Mouse (Mus musculus) limb, embryonic 15.5 days (tissue): ENCODE measurements at regions not wholly inside any gene's neighbourhood (a gene's known extent, or its start where the extent isn't known, plus 50 kb on each side); places are given as distances from the start of the nearest gene placed in this dataset.
A peak's percentile ranks its signal among the peaks of the same experiment; 100 is the strongest.

Experiments
- ATAC-seq: fragments of 200-750 bp; cut with Nextera tagmentation; 2 replicates; pipeline ENCODE4 v1.8.0; 2017; ENCODE audit warnings: low read depth, moderate TSS enrichment; ENCODE audit not compliant: insufficient number of reproducible peaks, low FRiP score, low TSS enrichment
- H3K27ac ChIP-seq: fragments of 300-500 bp; sonication (generic); 2 replicates; pipeline ENCODE4 v1.5.1; 2015; ENCODE audit warnings: moderate library complexity, mild to moderate bottlenecking, inconsistent platforms
- H3K27me3 ChIP-seq: fragments of 300-500 bp; sonication (generic); 2 replicates; pipeline ENCODE4 v1.6.1; 2015; ENCODE audit warnings: inconsistent platforms
- H3K36me3 ChIP-seq: fragments of 300-500 bp; sonication (generic); 2 replicates; pipeline ENCODE4 v1.6.1; 2015; ENCODE audit warnings: inconsistent platforms
- H3K4me1 ChIP-seq: fragments of 300-500 bp; sonication (generic); 2 replicates; pipeline ENCODE4 v1.6.1; 2015; ENCODE audit warnings: inconsistent platforms
- H3K4me2 ChIP-seq: fragments of 300-500 bp; sonication (generic); 2 replicates; pipeline ENCODE4 v1.6.1; 2015; ENCODE audit warnings: mild to moderate bottlenecking, inconsistent platforms
- H3K4me3 ChIP-seq: fragments of 300-500 bp; sonication (generic); 2 replicates; pipeline ENCODE4 v1.5.1; 2015; ENCODE audit warnings: mild to moderate bottlenecking, inconsistent platforms
- H3K9ac ChIP-seq: fragments of 300-500 bp; sonication (generic); 2 replicates; pipeline ENCODE4 v1.6.1; 2015; ENCODE audit warnings: inconsistent platforms
- H3K9me3 ChIP-seq: fragments of 300-500 bp; sonication (generic); 2 replicates; pipeline ENCODE4 v1.6.1; 2016; ENCODE audit warnings: inconsistent platforms
- WGBS: fragments of 180-500 bp; shearing (Covaris S2); methylation state at CpG from one replicate; pipeline ENCODE4 v1.1.7; 2015; 5-methylcytosine and 5-hydroxymethylcytosine counted together

DNA sequence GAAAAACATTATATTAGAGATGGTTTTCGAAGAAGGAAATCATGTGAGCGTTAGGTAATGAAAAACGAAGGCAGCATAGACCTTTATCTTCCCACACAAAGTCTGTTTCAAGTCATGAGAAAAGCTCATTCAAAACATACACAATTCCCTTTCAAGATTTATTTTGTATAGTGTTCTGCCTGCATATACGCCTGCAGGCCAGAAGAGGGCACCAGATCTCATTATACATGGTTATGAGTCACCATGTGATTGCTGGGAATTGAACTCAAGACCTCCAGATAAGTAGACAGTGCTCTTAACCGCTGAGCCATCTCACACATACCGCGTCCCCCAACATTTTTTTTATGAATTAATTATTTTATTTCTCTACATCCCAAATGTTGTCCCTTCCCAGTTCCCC lies 578.3 kb upstream of the Ccdc54 start:
- H3K4me1 ChIP-seq = no peaks in the 10 kb centered on the region
- ATAC-seq = no peak
- 74% methylated on average over 7 of the region's 7 CpGs for WGBS
- H3K9me3 ChIP-seq = no peaks in the 10 kb centered on the region
- no peak overlapping the region for H3K4me2 ChIP-seq
- H3K27me3 ChIP-seq = no peaks in the 10 kb centered on the region
- H3K4me3 ChIP-seq = no peak overlapping the region
- no peaks in the 10 kb centered on the region for H3K36me3 ChIP-seq
- no peak overlapping the region for H3K27ac ChIP-seq
- H3K9ac ChIP-seq = no peak overlapping the region

DNA sequence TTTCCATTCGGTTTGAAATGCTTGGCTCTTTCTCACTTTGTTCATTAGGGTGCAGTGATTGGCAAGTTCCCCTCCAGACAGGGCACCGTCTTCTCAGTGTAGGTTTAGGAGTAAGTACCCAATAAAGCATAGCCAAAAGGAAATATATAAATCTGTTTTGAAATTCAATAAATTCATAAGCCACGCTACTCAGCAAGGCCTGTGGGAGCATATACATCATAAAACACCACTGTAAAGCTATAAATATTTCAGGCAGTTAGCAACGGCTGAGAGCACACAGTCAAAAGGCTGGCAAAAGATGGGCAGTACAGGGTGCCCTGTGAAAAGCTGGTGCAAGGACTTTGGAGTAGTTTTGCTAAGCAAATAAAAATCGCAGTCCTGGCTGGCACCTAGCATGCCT lies 569.8 kb upstream of the Ccdc54 start:
- peak; percentile 67; the same call in 1 of the 2 replicates for ATAC-seq
- 35% methylated on average over 5 of the region's 5 CpGs for WGBS

GRCm38 (mm10) chr16:51138575-51138974 lies 547.6 kb upstream of the Ccdc54 start:
- Histone ChIP-seq H3K4me1 (no peaks in the 10 kb centered on the region), H3K27me3 (no peaks in the 10 kb centered on the region), H3K9me3 (no peaks in the 10 kb centered on the region), H3K27ac (no peak overlapping the region), H3K36me3 (no peaks in the 10 kb centered on the region), H3K9ac (no peak overlapping the region), H3K4me3 (no peak overlapping the region), H3K4me2 (no peak overlapping the region)
- WGBS = 84% methylated on average over 7 of the region's 7 CpGs
- no peak for ATAC-seq

More for the DNA sequence above, 569.8 kb upstream of the Ccdc54 start:
- Histone ChIP-seq H3K27me3 (no peaks in the 10 kb centered on the region), H3K4me1 (no peaks in the 10 kb centered on the region; the same call in 1 of the 2 replicates), H3K4me3 (no peak overlapping the region), H3K36me3 (no peaks in the 10 kb centered on the region), H3K9ac (no peak overlapping the region), H3K4me2 (no peak overlapping the region), H3K27ac (no peak overlapping the region), H3K9me3 (no peaks in the 10 kb centered on the region)

GRCm38 (mm10) chr16:51119835-51120234 lies 528.9 kb upstream of the Ccdc54 start:
- Histone ChIP-seq H3K4me3 (no peak overlapping the region), H3K27ac (no peak overlapping the region), H3K9me3 (no peaks in the 10 kb centered on the region), H3K4me2 (no peak overlapping the region), H3K4me1 (no peaks in the 10 kb centered on the region), H3K36me3 (no peaks in the 10 kb centered on the region), H3K9ac (no peak overlapping the region), H3K27me3 (no peaks in the 10 kb centered on the region)
- WGBS = 64% methylated on average over 1 of the region's 1 CpGs
- ATAC-seq = no peak

GRCm38 (mm10) chr16:51118365-51118764 lies 527.4 kb upstream of the Ccdc54 start:
- Histone ChIP-seq H3K4me2 (no peak overlapping the region), H3K9ac (no peak overlapping the region), H3K9me3 (no peaks in the 10 kb centered on the region), H3K36me3 (no peaks in the 10 kb centered on the region), H3K4me3 (no peak overlapping the region), H3K27me3 (no peaks in the 10 kb centered on the region), H3K4me1 (no peaks in the 10 kb centered on the region), H3K27ac (no peak overlapping the region)
- no peak for ATAC-seq
- 65% methylated on average over 3 of the region's 3 CpGs for WGBS

DNA sequence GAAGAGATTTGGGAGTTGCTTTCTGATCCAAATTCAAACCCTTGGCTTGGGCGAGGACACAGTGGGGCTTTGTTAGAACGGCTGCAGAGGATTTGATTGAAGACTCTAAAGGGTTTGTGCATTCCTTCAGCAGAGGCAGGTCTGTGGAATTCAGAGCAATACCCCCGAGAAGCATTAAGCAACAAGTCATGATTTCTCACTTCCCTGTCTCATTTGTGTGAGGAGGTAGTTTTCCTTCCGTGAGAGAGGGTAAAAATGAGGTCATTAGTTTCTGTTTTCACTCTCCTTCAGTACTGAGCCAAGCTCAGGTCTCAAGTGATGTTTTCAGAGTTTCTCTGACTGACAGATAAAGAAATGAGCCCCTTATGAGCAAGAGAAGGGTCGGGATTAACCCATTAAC lies 526.9 kb upstream of the Ccdc54 start:
- 12% methylated on average over 5 of the region's 5 CpGs for WGBS
- Histone ChIP-seq H3K27me3 (no peaks in the 10 kb centered on the region), H3K9ac (no peak overlapping the region), H3K4me2 (peak overlapping the region; percentile 25), H3K9me3 (no peaks in the 10 kb centered on the region), H3K36me3 (no peaks in the 10 kb centered on the region), H3K27ac (no peak overlapping the region), H3K4me1 (no peaks in the 10 kb centered on the region), H3K4me3 (no peak overlapping the region)
- no peak for ATAC-seq

DNA sequence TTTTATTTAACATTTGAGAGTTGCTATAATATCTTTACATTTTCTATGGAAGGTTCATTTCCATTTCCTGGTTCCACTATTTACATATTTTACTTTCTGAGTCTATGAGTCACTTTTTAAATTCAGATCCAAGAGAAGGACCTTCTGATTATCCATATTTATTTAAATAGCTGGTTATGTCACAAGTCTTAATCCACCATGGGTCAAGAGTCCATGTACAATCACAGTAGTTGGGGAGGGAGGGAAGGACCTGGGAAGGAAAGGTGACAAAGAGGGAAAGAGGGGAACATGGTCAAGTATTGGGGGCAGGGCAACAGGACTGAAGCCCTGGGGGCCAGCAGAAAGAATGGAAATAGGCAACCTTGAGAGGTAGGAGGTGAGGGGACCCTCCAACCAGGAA lies 518.9 kb upstream of the Ccdc54 start:
- no peak overlapping the region for H3K9ac ChIP-seq
- no peak overlapping the region for H3K4me2 ChIP-seq
- no peaks in the 10 kb centered on the region for H3K36me3 ChIP-seq
- no peak overlapping the region for H3K4me3 ChIP-seq
- no peak overlapping the region for H3K27ac ChIP-seq
- H3K27me3 ChIP-seq = no peaks in the 10 kb centered on the region
- ATAC-seq = no peak
- H3K9me3 ChIP-seq = no peaks in the 10 kb centered on the region
- no peaks in the 10 kb centered on the region for H3K4me1 ChIP-seq

GRCm38 (mm10) chr16:51107421-51107820 lies 516.5 kb upstream of the Ccdc54 start:
- ATAC-seq = no peak
- 69% methylated on average over 4 of the region's 4 CpGs for WGBS
- Histone ChIP-seq H3K9ac (no peak overlapping the region), H3K4me2 (no peak overlapping the region), H3K27ac (no peak overlapping the region), H3K4me3 (no peak overlapping the region), H3K4me1 (no peaks in the 10 kb centered on the region), H3K9me3 (no peaks in the 10 kb centered on the region), H3K36me3 (no peaks in the 10 kb centered on the region), H3K27me3 (no peaks in the 10 kb centered on the region)

DNA sequence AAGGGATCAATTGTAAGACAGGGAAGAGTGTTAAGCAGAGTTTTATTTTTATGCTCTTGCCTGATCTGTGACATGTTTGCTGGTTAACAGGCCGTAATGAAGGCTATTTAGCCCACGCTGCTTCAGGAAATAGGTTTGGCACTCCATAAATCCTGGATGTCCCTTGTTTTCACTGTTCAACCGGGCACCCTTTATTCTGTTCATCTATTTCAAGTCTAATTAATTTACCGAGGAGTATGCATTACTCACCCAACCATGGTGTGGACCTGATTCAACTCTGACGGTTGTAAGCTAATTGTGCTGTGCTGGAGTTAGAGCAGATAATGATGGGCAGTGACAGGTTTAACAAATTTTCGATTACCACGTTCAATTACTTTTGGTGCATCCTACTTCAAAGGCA lies 495.6 kb upstream of the Ccdc54 start:
- no peak for ATAC-seq
- H3K27ac ChIP-seq = no peak overlapping the region
- no peak overlapping the region for H3K9ac ChIP-seq
- no peak overlapping the region for H3K4me3 ChIP-seq
- H3K27me3 ChIP-seq = no peaks in the 10 kb centered on the region
- WGBS = 33% methylated on average over 7 of the region's 7 CpGs
- no peaks in the 10 kb centered on the region for H3K9me3 ChIP-seq
- no peaks in the 10 kb centered on the region for H3K36me3 ChIP-seq
- no peaks in the 10 kb centered on the region for H3K4me1 ChIP-seq
- no peak overlapping the region for H3K4me2 ChIP-seq

GRCm38 (mm10) chr16:51080146-51080545 lies 489.2 kb upstream of the Ccdc54 start:
- Histone ChIP-seq H3K27ac (no peak overlapping the region), H3K27me3 (no peaks in the 10 kb centered on the region), H3K9ac (no peak overlapping the region), H3K4me2 (no peak overlapping the region), H3K4me1 (no peaks in the 10 kb centered on the region), H3K4me3 (no peak overlapping the region), H3K36me3 (no peaks in the 10 kb centered on the region), H3K9me3 (no peaks in the 10 kb centered on the region)
- no peak for ATAC-seq
- 47% methylated on average over 4 of the region's 4 CpGs for WGBS

- no peak for ATAC-seq
- 46% methylated on average over 2 of the region's 2 CpGs for WGBS
These were observed 457.7 kb upstream of the Ccdc54 start for GRCm38 (mm10) chr16:51048650-51049049.

DNA sequence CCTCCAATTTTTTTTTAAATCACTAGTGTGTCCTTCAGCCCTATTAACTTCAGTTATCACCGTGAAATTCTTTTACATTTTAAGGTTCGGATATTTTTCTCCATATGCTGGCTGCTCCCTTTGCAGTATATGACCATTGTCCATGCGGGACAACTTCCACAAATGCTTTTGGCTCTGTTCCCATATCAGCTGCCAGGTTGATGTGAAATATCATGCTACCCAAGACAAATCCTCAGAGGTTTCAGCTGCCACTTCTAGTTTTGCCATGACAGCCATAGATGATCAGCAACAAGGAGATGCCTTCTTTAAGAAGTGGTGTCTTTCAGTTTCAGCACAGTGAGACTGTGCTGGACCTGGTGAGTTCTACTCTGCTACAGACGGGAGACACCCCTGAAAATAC lies 457.2 kb upstream of the Ccdc54 start:
- WGBS = 80% methylated on average over 4 of the region's 4 CpGs
- no peak overlapping the region for H3K4me2 ChIP-seq
- no peak for ATAC-seq
- no peak overlapping the region for H3K4me3 ChIP-seq
- H3K36me3 ChIP-seq = no peaks in the 10 kb centered on the region
- no peaks in the 10 kb centered on the region for H3K27me3 ChIP-seq
- no peak overlapping the region for H3K27ac ChIP-seq
- no peak overlapping the region for H3K9ac ChIP-seq
- H3K9me3 ChIP-seq = no peaks in the 10 kb centered on the region
- no peaks in the 10 kb centered on the region for H3K4me1 ChIP-seq

More at GRCm38 (mm10) chr16:51048650-51049049, 457.7 kb upstream of the Ccdc54 start:
- Histone ChIP-seq H3K4me1 (no peaks in the 10 kb centered on the region), H3K4me2 (no peak overlapping the region), H3K27me3 (no peaks in the 10 kb centered on the region), H3K9me3 (no peaks in the 10 kb centered on the region), H3K4me3 (no peak overlapping the region), H3K27ac (no peak overlapping the region), H3K9ac (no peak overlapping the region), H3K36me3 (no peaks in the 10 kb centered on the region)

DNA sequence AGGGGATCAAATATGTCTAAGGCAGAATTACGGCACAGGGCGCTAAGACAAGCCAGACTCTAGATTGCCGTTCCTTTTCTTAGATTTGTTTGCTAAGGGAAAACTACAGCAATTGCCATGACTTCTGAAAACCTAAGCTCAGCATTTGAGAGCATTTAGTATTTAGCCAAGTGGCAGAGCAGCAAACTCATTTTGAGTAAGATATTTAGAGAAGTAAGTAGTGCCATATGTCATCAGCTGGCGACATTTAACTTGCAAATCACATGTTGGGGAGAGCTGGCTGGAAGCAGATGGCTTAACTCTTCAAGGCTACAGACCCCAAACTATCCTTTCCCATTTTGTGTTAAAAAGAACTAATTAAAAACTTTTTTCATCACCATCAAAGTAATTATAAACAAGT lies 450.4 kb upstream of the Ccdc54 start:
- no peak for ATAC-seq
- 78% methylated on average over 4 of the region's 4 CpGs for WGBS
- H3K9me3 ChIP-seq = no peaks in the 10 kb centered on the region
- H3K27ac ChIP-seq = no peak overlapping the region
- H3K36me3 ChIP-seq = no peaks in the 10 kb centered on the region
- H3K27me3 ChIP-seq = no peaks in the 10 kb centered on the region
- no peak overlapping the region for H3K4me3 ChIP-seq
- H3K4me1 ChIP-seq = no peaks in the 10 kb centered on the region
- no peak overlapping the region for H3K4me2 ChIP-seq
- no peak overlapping the region for H3K9ac ChIP-seq
